Mouse (Mus musculus): ENCODE results near the gene Tcl1b4. TPM values are rescaled to one million over a fixed set of nuclear protein-coding genes. Genes with fewer than 3 reads are reported as not detected.

Gene Tcl1b4
- polyA plus RNA-seq, 1 experiment from 2014 or later = not detected

DNA sequence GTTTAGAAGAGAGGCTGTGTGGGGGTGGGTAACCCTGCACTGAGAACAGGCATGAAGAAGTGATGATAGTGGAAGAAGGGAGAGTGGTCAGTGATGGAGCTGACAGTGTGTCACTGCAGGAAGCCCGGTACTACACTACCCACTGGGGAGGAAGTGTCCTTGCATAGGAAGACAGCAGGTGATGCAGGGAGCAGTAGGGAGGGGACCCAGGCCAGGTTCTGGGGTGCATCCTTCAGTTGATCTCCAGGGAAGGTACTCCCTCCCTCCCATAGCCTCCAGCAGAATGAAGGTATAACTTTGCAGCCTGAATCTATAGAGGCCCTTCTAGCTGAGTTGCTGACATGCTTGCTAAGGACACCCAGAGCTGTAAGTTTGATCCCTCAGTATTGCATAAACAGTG lies 5.3 kb downstream of the Tcl1b4 start:
- Histone ChIP-seq H3K27me3 (no peaks in the 10 kb centered on the region), H3K4me1 (replicated peaks) (no peaks in the 10 kb centered on the region), H3K9me3 (no peaks in the 10 kb centered on the region), H3K9ac (no peak overlapping the region), H3K36me3 (no peaks in the 10 kb centered on the region), H3K4me2 (no peak overlapping the region), H3K4me3 (no peak overlapping the region), H3K27ac (replicated peaks) (no peak overlapping the region)
- no peak for ATAC-seq (ENCODE audit: low read depth)
- 81% methylated on average over 1 of the region's 1 CpGs for WGBS

DNA sequence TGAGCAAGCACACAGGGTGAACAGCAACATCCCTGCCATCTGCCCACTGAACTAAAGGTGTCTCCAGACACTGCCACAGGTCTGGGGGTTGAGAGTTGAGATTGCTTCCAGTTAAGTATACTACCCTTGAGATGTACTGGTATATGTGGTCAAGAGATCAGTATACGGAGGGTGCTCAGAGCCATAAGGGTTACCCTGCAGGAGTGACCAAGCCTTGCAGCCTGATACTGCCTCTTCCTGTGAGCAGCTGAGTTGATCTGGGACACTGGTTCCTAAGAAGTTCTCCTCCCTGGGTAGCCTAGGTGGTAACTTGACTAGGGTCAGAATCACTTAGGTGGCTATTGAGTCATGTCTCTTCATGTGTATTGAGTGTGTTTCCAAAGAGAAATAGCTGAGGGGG lies 6.7 kb downstream of the Tcl1b4 start:
- 91% methylated on average over 1 of the region's 1 CpGs for WGBS
- Histone ChIP-seq H3K27ac (replicated peaks) (no peak overlapping the region), H3K9me3 (no peaks in the 10 kb centered on the region), H3K27me3 (no peaks in the 10 kb centered on the region), H3K36me3 (no peaks in the 10 kb centered on the region), H3K4me3 (no peak overlapping the region), H3K9ac (no peak overlapping the region), H3K4me2 (no peak overlapping the region), H3K4me1 (replicated peaks) (no peaks in the 10 kb centered on the region)
- no peak for ATAC-seq (ENCODE audit: low read depth)

DNA sequence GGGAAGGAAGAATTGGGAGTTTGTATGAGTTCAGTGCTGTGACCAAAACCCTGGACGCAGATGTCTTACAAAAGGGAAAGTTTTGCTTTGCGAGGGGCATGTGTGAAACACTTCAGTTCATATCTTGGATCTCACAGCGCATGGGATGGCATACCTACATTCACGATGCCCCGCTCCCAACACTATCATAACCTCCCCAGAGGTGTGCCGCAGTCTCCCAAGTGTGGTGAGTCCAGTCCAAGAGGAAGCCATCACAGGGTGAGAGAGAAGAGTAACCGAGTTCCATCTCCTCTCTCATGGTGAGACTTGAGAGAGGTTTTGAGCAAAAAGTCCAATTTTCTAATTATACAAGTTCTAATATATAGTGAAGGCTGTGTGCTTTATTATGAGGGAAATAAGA lies 7.5 kb downstream of the Tcl1b4 start:
- Histone ChIP-seq H3K27ac (replicated peaks) (no peak overlapping the region), H3K9ac (no peak overlapping the region), H3K36me3 (no peaks in the 10 kb centered on the region), H3K4me3 (no peak overlapping the region), H3K9me3 (no peaks in the 10 kb centered on the region), H3K27me3 (no peaks in the 10 kb centered on the region), H3K4me1 (replicated peaks) (no peaks in the 10 kb centered on the region), H3K4me2 (no peak overlapping the region)
- 95% methylated on average over 7 of the region's 7 CpGs for WGBS
- no peak for ATAC-seq (ENCODE audit: low read depth)

DNA sequence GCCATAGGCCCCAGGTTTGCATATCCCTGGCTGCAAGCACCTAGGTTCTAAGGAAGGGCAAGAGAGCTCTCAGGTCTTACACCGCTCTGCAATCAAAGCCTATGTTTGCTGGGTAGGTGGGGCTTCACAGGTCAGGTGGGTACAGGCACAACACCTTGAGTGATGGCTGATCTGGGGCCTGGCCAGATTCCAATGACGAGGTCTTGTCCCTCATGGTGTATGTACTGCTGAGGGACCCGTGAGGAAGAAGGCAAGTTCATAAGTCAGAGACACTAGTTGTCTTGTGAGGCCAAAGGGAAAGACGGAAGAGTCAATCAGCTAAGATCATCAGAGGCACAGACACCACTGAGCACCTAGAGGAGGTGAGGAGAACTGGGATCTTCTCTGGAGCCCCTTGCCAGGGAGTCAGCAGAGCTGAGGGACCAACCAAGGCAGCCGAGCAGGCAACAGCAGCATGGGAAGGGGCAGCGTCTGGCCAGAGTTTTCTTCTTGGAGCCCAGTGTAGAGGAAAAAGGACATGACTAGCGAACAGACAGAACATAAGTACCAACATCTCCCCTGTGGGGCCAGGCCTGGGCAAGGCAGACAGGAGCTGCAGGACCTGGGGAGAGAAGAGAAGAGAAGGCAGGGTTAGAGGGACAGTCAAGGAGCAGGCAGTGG lies 15.5 kb downstream of the Tcl1b4 start:
- Histone ChIP-seq H3K27me3 (no peaks in the 10 kb centered on the region), H3K27ac (replicated peaks) (no peak overlapping the region), H3K4me1 (replicated peaks) (no peaks in the 10 kb centered on the region), H3K36me3 (no peaks in the 10 kb centered on the region), H3K9ac (no peak overlapping the region), H3K4me3 (no peak overlapping the region), H3K9me3 (no peaks in the 10 kb centered on the region), H3K4me2 (no peak overlapping the region)
- no peak for ATAC-seq (ENCODE audit: low read depth)
- WGBS = 91% methylated on average over 7 of the region's 7 CpGs

DNA sequence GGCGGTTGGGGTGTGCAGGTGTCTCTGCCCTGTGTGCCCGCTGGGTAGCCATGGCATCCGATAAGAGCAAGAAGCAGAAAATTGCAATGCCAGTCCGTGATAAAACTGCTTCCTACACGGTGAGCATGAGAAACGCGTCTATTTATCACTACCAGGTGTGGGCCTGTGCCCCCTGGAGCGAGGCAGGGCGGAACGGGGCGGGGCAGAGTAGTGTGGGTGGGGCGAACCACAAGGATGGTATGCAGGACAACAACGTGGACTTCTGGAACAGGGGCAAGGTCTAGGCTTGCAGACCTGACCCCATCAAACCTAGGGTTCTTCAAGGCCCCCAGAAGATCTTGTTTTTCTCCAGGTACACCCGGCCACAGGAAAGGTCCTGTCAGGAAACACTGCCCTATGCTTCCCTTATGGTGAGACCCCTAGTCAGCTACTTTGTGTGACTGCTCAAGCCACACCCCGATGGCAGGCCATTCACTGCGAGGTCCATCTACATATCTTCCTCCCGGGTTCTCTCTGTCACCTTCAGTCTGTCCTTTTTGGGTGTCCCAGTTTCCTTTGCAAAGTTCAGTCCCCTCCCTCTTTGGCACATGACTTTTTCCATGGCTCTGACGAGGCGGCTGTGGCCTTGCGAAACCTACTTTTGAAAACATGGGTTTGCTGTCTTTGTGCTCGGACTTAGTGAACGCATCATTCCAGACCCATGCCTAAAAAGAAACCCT lies 21.0 kb downstream of the Tcl1b4 start, which contains the start of gene Tcl1:
Gene Tcl1, minus strand, starts transcription at position 193 of the 719 bp plus-strand sequence.
- Histone ChIP-seq H3K27ac (replicated peaks) (no peak within 1 kb of the TSS), H3K9ac (no peak within 1 kb of the TSS), H3K36me3 (no peaks in the 10 kb centered on the region), H3K9me3 (no peaks in the 10 kb centered on the region), H3K4me2 (no peak within 1 kb of the TSS), H3K4me3 (no peak within 1 kb of the TSS), H3K27me3 (no peaks in the 10 kb centered on the region), H3K4me1 (replicated peaks) (no peaks in the 10 kb centered on the region)
- WGBS = 89% methylated on average over 22 of the region's 22 CpGs
- ATAC-seq (ENCODE audit: low read depth) = no peak

DNA sequence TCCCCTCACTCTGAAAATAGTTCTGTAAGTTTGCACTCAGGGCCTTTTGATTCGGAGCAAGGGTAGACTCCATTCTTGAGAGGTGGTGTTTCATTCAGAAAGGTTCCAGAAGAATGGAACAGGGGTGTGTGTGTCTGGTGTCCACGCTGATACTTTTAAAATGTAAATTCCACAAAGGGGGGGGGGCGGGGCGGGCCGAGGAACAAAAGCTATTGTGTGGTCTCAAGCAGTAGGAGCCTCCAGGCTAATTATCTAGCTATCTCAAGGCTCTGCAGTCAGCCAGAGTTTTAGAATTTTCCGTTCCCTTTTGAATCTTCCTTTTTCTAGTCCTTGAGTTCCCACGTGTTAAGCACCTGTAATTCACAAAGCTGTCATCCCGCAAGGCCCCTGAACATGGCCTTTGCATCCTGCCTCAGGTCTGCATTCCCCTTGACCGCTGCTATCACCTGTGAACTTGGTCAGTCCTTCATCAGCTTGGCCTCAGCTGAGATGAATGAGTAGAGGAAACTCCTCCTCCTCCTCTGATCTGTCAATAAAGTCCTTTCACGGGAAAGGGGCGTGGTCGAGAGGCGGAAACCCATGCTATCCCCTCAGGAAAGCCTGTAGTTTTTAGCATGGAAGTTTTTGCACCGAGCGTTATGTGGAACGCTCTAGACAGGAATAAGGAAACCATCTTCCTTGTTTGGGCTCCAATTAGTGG lies 23.0 kb downstream of the Tcl1b4 start:
- no peak overlapping the region for H3K4me2 ChIP-seq
- H3K9me3 ChIP-seq = no peaks in the 10 kb centered on the region
- no peaks in the 10 kb centered on the region for H3K4me1 ChIP-seq (replicated peaks)
- no peaks in the 10 kb centered on the region for H3K27me3 ChIP-seq
- WGBS = 33% methylated on average over 16 of the region's 16 CpGs
- no peak for ATAC-seq (ENCODE audit: low read depth)
- no peaks in the 10 kb centered on the region for H3K36me3 ChIP-seq
- no peak overlapping the region for H3K4me3 ChIP-seq
- no peak overlapping the region for H3K27ac ChIP-seq (replicated peaks)
- no peak overlapping the region for H3K9ac ChIP-seq

DNA sequence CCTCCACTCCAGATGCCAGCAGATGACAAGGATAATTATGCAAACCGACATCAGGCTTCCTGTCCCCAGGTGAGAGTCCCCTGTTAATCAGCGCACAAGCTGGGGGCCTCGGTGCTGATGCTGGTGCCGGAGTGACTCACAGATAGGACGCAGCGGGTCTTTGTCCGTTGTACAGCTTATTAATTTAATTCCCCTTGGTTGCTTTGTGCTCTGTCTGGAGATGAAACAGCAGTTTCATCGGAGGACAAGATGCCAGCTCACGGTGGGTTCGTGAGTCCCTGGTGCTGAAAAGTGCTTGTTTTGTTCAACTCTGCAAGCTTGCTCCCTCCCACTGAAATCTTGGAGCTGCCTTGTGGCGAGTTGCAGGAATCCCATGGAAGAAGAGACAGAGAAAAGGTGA lies 32.6 kb downstream of the Tcl1b4 start:
- no peak overlapping the region for H3K9ac ChIP-seq
- no peak overlapping the region for H3K4me2 ChIP-seq
- no peaks in the 10 kb centered on the region for H3K36me3 ChIP-seq
- H3K4me3 ChIP-seq = no peak overlapping the region
- no peak overlapping the region for H3K27ac ChIP-seq (replicated peaks)
- 71% methylated on average over 11 of the region's 11 CpGs for WGBS
- no peaks in the 10 kb centered on the region for H3K9me3 ChIP-seq
- H3K27me3 ChIP-seq = no peaks in the 10 kb centered on the region
- H3K4me1 ChIP-seq (replicated peaks) = no peaks in the 10 kb centered on the region
- ATAC-seq (ENCODE audit: low read depth) = no peak

DNA sequence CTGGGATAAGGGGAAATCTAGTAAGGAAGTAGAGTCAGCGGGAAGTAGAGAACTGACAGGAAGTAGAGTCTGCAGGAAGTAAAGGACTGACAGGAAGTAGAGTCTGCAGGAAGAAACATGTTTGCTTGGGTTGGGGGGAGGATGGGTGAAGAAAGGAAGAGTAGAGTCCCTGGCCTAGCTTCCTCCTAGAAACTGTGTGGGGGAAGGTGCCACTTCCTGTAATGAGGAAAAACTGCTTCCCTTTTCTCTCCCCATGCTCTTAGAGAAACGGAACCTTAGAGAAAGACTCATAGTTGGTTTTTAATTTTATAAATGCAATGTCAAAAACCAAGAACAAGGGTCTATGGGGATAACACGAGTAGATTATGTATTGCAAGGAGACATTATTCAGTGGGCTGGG lies 33.3 kb downstream of the Tcl1b4 start:
- H3K4me2 ChIP-seq = no peak overlapping the region
- no peak overlapping the region for H3K4me3 ChIP-seq
- H3K27me3 ChIP-seq = no peaks in the 10 kb centered on the region
- no peak for ATAC-seq (ENCODE audit: low read depth)
- 84% methylated on average over 3 of the region's 3 CpGs for WGBS
- no peak overlapping the region for H3K9ac ChIP-seq
- H3K9me3 ChIP-seq = no peaks in the 10 kb centered on the region
- H3K36me3 ChIP-seq = no peaks in the 10 kb centered on the region
- H3K27ac ChIP-seq (replicated peaks) = no peak overlapping the region
- no peaks in the 10 kb centered on the region for H3K4me1 ChIP-seq (replicated peaks)

DNA sequence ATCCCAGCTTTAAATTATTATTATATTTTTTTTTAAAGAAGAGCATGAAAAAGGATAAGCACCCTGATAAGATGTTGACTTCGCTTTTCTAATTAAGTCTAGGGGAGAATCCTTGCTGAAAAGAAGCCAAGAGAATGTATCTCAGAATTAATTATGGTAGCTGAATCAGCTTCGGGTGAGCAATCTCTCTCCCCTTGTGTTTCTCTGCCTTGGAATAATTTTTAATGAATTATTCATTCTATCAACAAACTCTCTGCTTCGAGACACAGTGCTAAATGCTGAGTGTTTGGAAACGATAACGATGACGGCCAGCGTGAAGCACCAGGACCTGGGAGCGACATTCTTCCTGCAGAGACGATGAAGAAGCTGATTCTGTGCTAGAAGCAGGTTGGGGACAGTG lies 37.3 kb downstream of the Tcl1b4 start:
- Histone ChIP-seq H3K9me3 (no peaks in the 10 kb centered on the region), H3K4me3 (no peak overlapping the region)
- WGBS = 67% methylated on average over 9 of the region's 9 CpGs

DNA sequence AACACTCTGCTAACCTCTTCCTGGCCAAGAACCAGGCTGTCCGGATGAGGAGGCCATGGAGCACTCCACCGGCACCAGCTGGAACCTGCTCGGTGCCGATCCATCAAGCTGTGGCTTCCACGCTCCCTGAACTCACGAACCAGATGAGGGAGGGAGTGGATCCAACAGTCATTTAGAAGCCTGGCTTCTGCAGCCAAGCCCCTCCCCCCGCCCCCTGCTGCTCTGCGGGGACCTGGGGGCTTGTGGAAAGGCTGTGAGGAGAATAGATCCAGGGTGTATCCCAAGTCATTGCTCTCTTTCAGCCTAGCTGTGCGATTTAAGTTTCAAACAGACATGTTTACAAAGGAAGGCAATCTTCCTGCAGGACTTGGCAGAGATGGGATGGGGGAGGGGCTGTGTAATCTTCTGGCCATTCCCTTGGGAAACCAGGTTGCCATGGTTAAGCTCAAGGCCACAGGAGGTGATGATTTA lies 47.0 kb downstream of the Tcl1b4 start:
- Histone ChIP-seq H3K27me3 (no peaks in the 10 kb centered on the region), H3K4me1 (replicated peaks) (peaks cover 29% of the 10 kb centered on the region), H3K9me3 (no peaks in the 10 kb centered on the region), H3K36me3 (no peaks in the 10 kb centered on the region), H3K4me2 (peak overlapping the region; percentile 42), H3K9ac (peak overlapping the region; percentile 46; the same call in 1 of the 2 replicates), H3K27ac (replicated peaks) (peak overlapping the region; percentile 73), H3K4me3 (no peak overlapping the region)
- 3% methylated on average over 9 of the region's 9 CpGs for WGBS
- ATAC-seq (ENCODE audit: low read depth) = peak; percentile 63

More for the DNA sequence above, 37.3 kb downstream of the Tcl1b4 start:
- H3K4me2 ChIP-seq = no peak overlapping the region
- ATAC-seq (ENCODE audit: low read depth) = no peak
- H3K27ac ChIP-seq (replicated peaks) = 0 out of 2 replicates have a peak overlapping the region, but pooled peaks have one; percentile 6
- H3K27me3 ChIP-seq = no peaks in the 10 kb centered on the region
- no peak overlapping the region for H3K9ac ChIP-seq
- no peaks in the 10 kb centered on the region for H3K4me1 ChIP-seq (replicated peaks)
- H3K36me3 ChIP-seq = no peaks in the 10 kb centered on the region

DNA sequence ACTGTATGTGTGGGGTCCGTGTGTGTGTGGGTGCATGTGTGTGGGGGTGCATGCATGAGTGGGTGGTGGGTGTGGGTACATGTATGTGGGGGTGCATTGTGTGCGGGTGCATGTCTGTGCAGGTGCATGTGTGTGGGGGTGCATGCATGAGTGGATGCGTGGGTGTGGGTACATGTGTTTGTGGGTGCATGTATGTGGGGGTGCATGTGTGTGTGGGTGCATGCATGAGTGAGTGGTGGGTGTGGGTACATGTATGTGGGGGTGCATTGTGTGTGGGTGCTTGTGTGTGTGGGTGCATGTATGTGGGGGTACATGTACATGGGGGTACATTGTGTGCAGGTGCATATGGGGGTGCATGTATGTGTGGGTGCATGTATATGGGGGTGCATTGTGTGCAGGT lies 52.0 kb downstream of the Tcl1b4 start:
- no peak overlapping the region for H3K9ac ChIP-seq
- H3K27me3 ChIP-seq = no peaks in the 10 kb centered on the region
- no peaks in the 10 kb centered on the region for H3K36me3 ChIP-seq
- WGBS = 97% methylated on average over 3 of the region's 3 CpGs
- H3K4me2 ChIP-seq = no peak overlapping the region
- H3K9me3 ChIP-seq = no peaks in the 10 kb centered on the region
- peaks cover 20% of the 10 kb centered on the region for H3K4me1 ChIP-seq (replicated peaks)
- H3K27ac ChIP-seq (replicated peaks) = no peak overlapping the region
- H3K4me3 ChIP-seq = no peak overlapping the region
- no peak for ATAC-seq (ENCODE audit: low read depth)
